Mouse (Mus musculus) forebrain, embryonic 11.5 days (tissue): ENCODE measurements around the gene H2-DMa. TPM values are rescaled to one million over a fixed set of nuclear protein-coding genes. Genes with fewer than 3 reads are reported as not detected.
A peak's percentile ranks its signal among the peaks of the same experiment; 100 is the strongest.

Experiments used
- ATAC-seq: fragments of 200-750 bp; cut with Nextera tagmentation; replicated peaks from 2 replicates; pipeline ENCODE4 v1.8.0; 2017; ENCODE audit warnings: moderate TSS enrichment; ENCODE audit not compliant: low FRiP score
- DNase-seq: peaks from one replicate; pipeline ENCODE4 v3.0.0-alpha.2; 2017; ENCODE audit warnings: low spot score
- H3K27ac ChIP-seq: fragments of 300-500 bp; sonication (generic); 2 replicates; pipeline ENCODE4 v1.5.1; 2014; ENCODE audit warnings: low read depth, low read length
- H3K27me3 ChIP-seq: fragments of 300-500 bp; sonication (generic); 2 replicates; pipeline ENCODE4 v1.6.1; 2014; ENCODE audit warnings: mild to moderate bottlenecking, low read length, mixed read lengths; ENCODE audit not compliant: control insufficient read depth, insufficient read depth
- H3K36me3 ChIP-seq: fragments of 300-500 bp; sonication (generic); 2 replicates; pipeline ENCODE4 v1.6.1; 2014; ENCODE audit warnings: mild to moderate bottlenecking, low read length, moderate library complexity, mixed read lengths; ENCODE audit not compliant: control insufficient read depth, insufficient read depth
- H3K4me1 ChIP-seq: fragments of 300-500 bp; sonication (generic); replicated peaks from 2 replicates; pipeline ENCODE4 v1.6.1; 2014; ENCODE audit warnings: low read length, mixed read lengths; ENCODE audit not compliant: control insufficient read depth, insufficient read depth
- H3K4me2 ChIP-seq: fragments of 300-500 bp; sonication (generic); 2 replicates; pipeline ENCODE4 v1.6.1; 2014; ENCODE audit warnings: low read depth, mild to moderate bottlenecking, low read length, moderate library complexity, mixed read lengths; ENCODE audit not compliant: severe bottlenecking
- H3K4me3 ChIP-seq: fragments of 300-500 bp; sonication (generic); 2 replicates; pipeline ENCODE4 v1.5.1; 2014; ENCODE audit warnings: low read depth, low read length
- H3K9ac ChIP-seq: fragments of 300-500 bp; sonication (generic); 2 replicates; pipeline ENCODE4 v1.6.1; 2014; ENCODE audit warnings: low read length
- H3K9me3 ChIP-seq: fragments of 300-500 bp; sonication (generic); 2 replicates; pipeline ENCODE4 v1.6.1; 2016; ENCODE audit warnings: low read length, mixed read lengths; ENCODE audit not compliant: control insufficient read depth
- WGBS: fragments of 180-500 bp; shearing (Covaris S2); extraction: QIAGEN DNeasy Blood & Tissue Kit; methylation state at CpG from one replicate; pipeline ENCODE4 v1.1.7; 2014; 5-methylcytosine and 5-hydroxymethylcytosine counted together
- polyA plus RNA-seq: library from polyadenylated mRNA; unstranded; fragments of >200 nt; fragmentation: Nextera tagmentation; extraction: Ambion mirVana; gene quantifications from 2 replicates; pipeline ENCODE4 v1.2.1, GENCODE M21; 2014

Gene H2-DMa
- polyA plus RNA-seq, 1 experiment from 2014 or later: 8.2 TPM

DNA sequence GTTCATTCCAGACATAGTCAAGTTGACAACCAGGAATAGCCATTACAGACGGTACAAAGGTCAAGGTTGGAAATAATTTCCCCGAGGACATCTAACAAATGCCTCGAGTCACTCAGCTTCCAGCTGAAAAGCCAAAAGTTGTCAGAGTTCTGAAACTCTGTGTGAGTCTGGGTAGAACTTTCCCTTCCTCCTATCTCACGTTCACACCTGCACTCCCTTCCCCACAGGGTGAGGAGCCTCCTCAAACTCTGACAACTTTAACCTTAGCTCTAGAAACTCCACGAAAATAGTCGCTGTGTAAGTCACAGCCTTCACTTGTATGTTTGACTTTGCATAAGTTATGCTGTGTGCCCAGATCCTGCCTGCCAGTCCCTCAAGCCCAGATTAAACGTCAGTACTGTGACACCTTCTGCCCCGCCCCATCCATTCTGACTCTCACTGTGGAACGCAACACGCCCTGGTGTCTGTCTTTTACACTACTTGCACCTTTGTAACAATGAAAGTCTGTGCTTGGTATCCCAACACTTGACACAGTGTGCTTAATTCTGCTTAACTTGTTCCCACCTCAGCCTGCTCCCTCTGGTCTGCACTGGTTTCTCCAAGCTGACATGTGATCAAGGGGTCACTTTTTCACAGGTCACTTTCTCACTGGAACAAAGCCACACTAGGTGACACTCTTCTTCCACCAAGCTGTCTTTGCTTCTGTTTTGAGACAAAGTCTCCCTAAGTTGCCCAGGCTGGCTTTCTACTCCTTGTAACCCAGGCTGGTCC, 20.4 kb upstream of the H2-DMa start:
- Histone ChIP-seq H3K9me3 (no peaks in the 10 kb centered on the region), H3K4me2 (no peak overlapping the region), H3K27me3 (no peaks in the 10 kb centered on the region), H3K4me3 (no peak overlapping the region), H3K36me3 (no peaks in the 10 kb centered on the region), H3K27ac (no peak overlapping the region), H3K9ac (no peak overlapping the region), H3K4me1 (no peaks in the 10 kb centered on the region)
- WGBS: 71% methylated on average over 10 of the region's 10 CpGs
- no peak for ATAC-seq
- no peak for DNase-seq

DNA sequence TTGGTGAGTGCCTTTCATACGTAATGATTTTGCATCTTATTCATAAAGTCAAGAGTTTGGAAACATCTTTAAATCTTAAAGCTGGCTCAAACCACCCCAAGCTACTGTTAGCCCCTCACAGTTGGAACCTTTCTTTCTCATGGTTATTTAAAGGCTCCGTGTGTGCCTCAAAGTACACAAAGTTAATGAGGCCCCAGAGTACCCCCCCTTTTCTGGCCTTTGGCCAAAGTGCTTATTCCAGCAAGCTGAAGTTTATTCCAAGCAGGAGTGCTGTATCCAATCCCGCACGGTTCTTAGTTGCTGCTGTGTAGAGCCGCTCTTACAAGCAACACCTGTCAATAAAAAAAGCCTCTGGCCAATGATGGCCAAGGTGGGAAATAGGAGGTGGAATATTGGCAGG, 19.8 kb upstream of the H2-DMa start:
- H3K4me2 ChIP-seq: no peak overlapping the region
- no peak overlapping the region for H3K9ac ChIP-seq
- no peak for DNase-seq
- H3K27ac ChIP-seq: no peak overlapping the region
- ATAC-seq: no peak
- no peaks in the 10 kb centered on the region for H3K4me1 ChIP-seq
- H3K36me3 ChIP-seq: no peaks in the 10 kb centered on the region
- H3K27me3 ChIP-seq: no peaks in the 10 kb centered on the region
- no peak overlapping the region for H3K4me3 ChIP-seq
- WGBS: 71% methylated on average over 5 of the region's 5 CpGs
- H3K9me3 ChIP-seq: no peaks in the 10 kb centered on the region

DNA sequence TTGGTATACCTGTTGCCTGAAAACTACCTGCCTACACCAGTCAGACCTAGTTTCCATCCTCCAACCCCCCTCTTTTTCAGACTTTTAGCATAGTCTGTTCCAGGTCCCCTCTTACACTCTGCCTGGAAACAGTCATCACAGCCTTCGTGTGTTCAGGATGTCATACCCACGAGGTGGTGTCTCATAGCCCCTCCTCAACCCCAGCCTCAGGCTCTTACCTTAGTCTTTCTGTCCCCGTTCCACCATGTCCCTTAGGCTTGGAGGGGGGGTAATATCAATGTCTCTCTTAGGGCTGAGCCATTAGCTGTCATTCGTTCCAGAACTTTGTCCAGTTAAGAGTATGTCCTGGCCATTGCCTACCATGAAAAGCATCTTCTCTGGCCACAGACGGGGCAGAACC, 18.2 kb upstream of the H2-DMa start:
- whole genome bisulfite sequencing: 32% methylated on average over 5 of the region's 5 CpGs
- H3K4me2 ChIP-seq: no peak overlapping the region
- ATAC-seq (peak; percentile 24; the same call in 1 of the 2 replicates), DNase-seq (no peak)
- no peaks in the 10 kb centered on the region for H3K27me3 ChIP-seq
- H3K9ac ChIP-seq: no peak overlapping the region
- no peak overlapping the region for H3K27ac ChIP-seq
- no peaks in the 10 kb centered on the region for H3K4me1 ChIP-seq
- no peaks in the 10 kb centered on the region for H3K9me3 ChIP-seq
- H3K36me3 ChIP-seq: no peaks in the 10 kb centered on the region
- H3K4me3 ChIP-seq: no peak overlapping the region

DNA sequence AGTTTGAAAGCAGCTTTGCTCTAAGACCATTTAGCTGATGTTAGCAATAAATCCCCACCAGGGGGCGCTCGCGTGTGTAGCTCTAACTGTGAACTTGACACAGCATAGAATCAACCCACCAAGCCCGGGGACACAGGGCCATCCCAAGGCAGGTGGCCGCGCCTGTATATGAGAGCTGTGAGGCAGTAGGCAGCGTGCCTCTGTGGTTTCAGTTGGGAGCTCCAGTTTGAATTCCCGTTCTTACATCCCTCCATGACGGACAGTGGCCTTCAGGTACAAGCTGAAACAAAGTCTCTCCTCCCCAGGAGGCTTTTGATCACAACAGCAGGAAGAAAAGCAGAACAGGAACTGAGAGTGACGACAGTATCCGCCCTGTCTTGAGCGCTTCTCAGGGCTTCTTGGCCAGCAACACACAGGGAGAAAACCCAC, 17.7 kb upstream of the H2-DMa start:
- Histone ChIP-seq H3K4me3 (no peak overlapping the region), H3K36me3 (no peaks in the 10 kb centered on the region), H3K27ac (no peak overlapping the region), H3K4me2 (no peak overlapping the region), H3K9me3 (no peaks in the 10 kb centered on the region), H3K9ac (no peak overlapping the region), H3K4me1 (no peaks in the 10 kb centered on the region), H3K27me3 (no peaks in the 10 kb centered on the region)
- WGBS: 11% methylated on average over 12 of the region's 12 CpGs
- peak; percentile 96 for DNase-seq
- peak; percentile 73 for ATAC-seq

GRCm38 (mm10) chr17:34102831-34103230, 16.5 kb upstream of the H2-DMa start:
- Histone ChIP-seq H3K27ac (no peak overlapping the region), H3K4me1 (no peaks in the 10 kb centered on the region), H3K36me3 (no peaks in the 10 kb centered on the region), H3K27me3 (no peaks in the 10 kb centered on the region), H3K9ac (no peak overlapping the region), H3K4me3 (no peak overlapping the region), H3K4me2 (no peak overlapping the region), H3K9me3 (no peaks in the 10 kb centered on the region)
- WGBS: 82% methylated on average over 6 of the region's 6 CpGs
- ATAC-seq (no peak), DNase-seq (no peak)

DNA sequence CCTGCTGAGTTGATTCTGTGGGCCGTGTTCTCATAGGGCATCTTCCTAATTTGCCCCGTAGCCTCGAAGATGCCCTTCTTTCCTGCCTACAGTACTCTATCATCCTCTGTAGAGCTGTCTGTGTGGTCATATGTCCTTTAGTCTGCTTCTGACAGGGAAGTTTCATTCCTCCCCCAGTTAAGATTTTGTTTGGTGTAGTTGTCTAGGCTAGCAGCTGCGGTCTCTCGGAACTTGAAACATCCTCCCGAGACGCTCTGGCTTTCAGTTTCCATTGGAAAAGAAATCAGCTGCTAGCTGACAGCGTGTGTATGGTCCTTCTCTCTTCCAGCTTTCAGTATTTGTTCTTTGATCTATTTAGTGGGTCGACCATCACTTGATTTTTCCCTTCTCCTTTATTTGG, 14.5 kb upstream of the H2-DMa start:
- DNase-seq: no peak
- Histone ChIP-seq H3K27ac (no peak overlapping the region), H3K27me3 (no peaks in the 10 kb centered on the region), H3K36me3 (no peaks in the 10 kb centered on the region), H3K4me3 (no peak overlapping the region), H3K4me2 (no peak overlapping the region), H3K4me1 (0 out of 2 replicates have a peak, but pooled peaks cover 2% of the 10 kb centered on the region), H3K9me3 (no peaks in the 10 kb centered on the region), H3K9ac (no peak overlapping the region)
- 87% methylated on average over 9 of the region's 9 CpGs for WGBS
- no peak for ATAC-seq

DNA sequence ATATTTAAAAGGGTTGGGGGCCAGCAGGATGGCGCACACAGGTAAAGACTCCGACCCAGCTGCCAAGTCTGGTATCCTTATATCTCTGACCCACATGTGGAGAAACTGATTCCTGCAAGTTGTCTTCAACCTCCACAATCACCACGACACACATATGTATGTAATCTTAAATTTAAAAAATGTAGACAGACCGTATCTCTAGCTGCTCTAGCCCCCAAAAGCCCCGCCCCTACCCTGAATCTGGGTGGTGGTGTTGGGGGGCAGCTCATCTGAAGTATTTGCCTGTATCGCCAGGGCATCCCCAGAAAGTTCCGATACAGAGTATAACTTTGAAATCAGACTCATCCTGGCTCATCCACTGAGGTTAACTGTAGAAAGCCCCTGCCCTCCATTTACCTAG, 12.8 kb upstream of the H2-DMa start:
- Histone ChIP-seq H3K27me3 (no peaks in the 10 kb centered on the region), H3K9me3 (no peaks in the 10 kb centered on the region), H3K4me2 (no peak overlapping the region), H3K27ac (no peak overlapping the region), H3K4me1 (0 out of 2 replicates have a peak, but pooled peaks cover 4% of the 10 kb centered on the region), H3K9ac (no peak overlapping the region), H3K4me3 (no peak overlapping the region), H3K36me3 (no peaks in the 10 kb centered on the region; the same call in 1 of the 2 replicates)
- DNase-seq (no peak), ATAC-seq (no peak)
- 86% methylated on average over 7 of the region's 7 CpGs for WGBS

- Histone ChIP-seq H3K4me2 (no peak overlapping the region), H3K27me3 (no peaks in the 10 kb centered on the region), H3K9me3 (no peaks in the 10 kb centered on the region), H3K36me3 (peaks cover 5% of the 10 kb centered on the region; the same call in 1 of the 2 replicates), H3K4me3 (no peak overlapping the region), H3K4me1 (0 out of 2 replicates have a peak, but pooled peaks cover 4% of the 10 kb centered on the region), H3K9ac (no peak overlapping the region), H3K27ac (no peak overlapping the region)
- DNase-seq (no peak), ATAC-seq (no peak)
- 78% methylated on average over 7 of the region's 7 CpGs for WGBS
These were observed 12.1 kb upstream of the H2-DMa start for GRCm38 (mm10) chr17:34107109-34107867.
